Mouse (Mus musculus) small intestine, adult 2 months (tissue): Measurements from ENCODE around the gene Dspp. TPM values are rescaled to one million over a fixed set of nuclear protein-coding genes. Genes with fewer than 3 reads are reported as not detected.

Experiments
- H3K27ac ChIP-seq: fragments of 200-500 bp; 2 replicates; pipeline ENCODE4 v1.5.1; 2012; ENCODE audit warnings: low read depth, low read length, control low read depth, inconsistent platforms; ENCODE audit not compliant: insufficient read depth
- H3K27me3 ChIP-seq: fragments of 200-500 bp; 2 replicates; pipeline ENCODE4 v1.6.1; 2012; ENCODE audit warnings: mild to moderate bottlenecking, moderate library complexity, low read length, inconsistent platforms; ENCODE audit not compliant: control insufficient read depth, insufficient read depth
- H3K36me3 ChIP-seq: fragments of 200-500 bp; 2 replicates; pipeline ENCODE4 v1.6.1; 2012; ENCODE audit warnings: mild to moderate bottlenecking, low read length, control low read depth, inconsistent platforms; ENCODE audit not compliant: control insufficient read depth, insufficient read depth
- H3K4me1 ChIP-seq: fragments of 200-500 bp; 2 replicates; pipeline ENCODE4 v1.6.1; 2012; ENCODE audit warnings: low read length, inconsistent platforms, mixed read lengths; ENCODE audit not compliant: control insufficient read depth, insufficient read depth, insufficient read length
- H3K4me3 ChIP-seq: fragments of 200-500 bp; 2 replicates; pipeline ENCODE4 v1.5.1; 2012; ENCODE audit warnings: low read depth, mild to moderate bottlenecking, control low read depth, inconsistent platforms, low read length, moderate library complexity
- CTCF ChIP-seq: fragments of 200-500 bp; IDR thresholded peaks from 2 replicates; pipeline ENCODE4 v1.5.1; 2012; ENCODE audit warnings: low read depth, mild to moderate bottlenecking, control low read depth, inconsistent platforms, low read length, moderate library complexity, mixed read lengths; ENCODE audit not compliant: insufficient replicate concordance, insufficient read length; ENCODE audit errors: extremely low read depth
- POLR2A ChIP-seq: fragments of 200-500 bp; IDR thresholded peaks from 2 replicates; pipeline ENCODE4 v1.6.1; 2012; ENCODE audit warnings: low read depth, mild to moderate bottlenecking, control low read depth, inconsistent platforms, low read length, moderate library complexity
- WGBS: fragments of 180-500 bp; shearing (Covaris S2); methylation state at CpG from one replicate; pipeline ENCODE4 v1.1.7; 2018; 5-methylcytosine and 5-hydroxymethylcytosine counted together
- polyA plus RNA-seq: library from polyadenylated mRNA; depleted of rRNA; stranded (reverse); fragments of >200 nt; gene quantifications from 2 replicates; pipeline ENCODE4 v1.2.3, GENCODE M21; 2012

Dspp gene
- polyA plus RNA-seq, 1 experiment: not detected

GRCm38 (mm10) chr5:104133752-104134151, 36.8 kb upstream of the Dspp start:
- Histone ChIP-seq H3K36me3 (no peaks in the 10 kb centered on the region), H3K27ac (no peak overlapping the region), H3K27me3 (no peaks in the 10 kb centered on the region), H3K4me1 (0 out of 2 replicates have a peak, but pooled peaks cover 2% of the 10 kb centered on the region), H3K4me3 (no peak overlapping the region)
- 38% methylated on average over 4 of the region's 4 CpGs for WGBS
- no peak for TF ChIP-seq CTCF
- TF ChIP-seq POLR2A: no peak

DNA sequence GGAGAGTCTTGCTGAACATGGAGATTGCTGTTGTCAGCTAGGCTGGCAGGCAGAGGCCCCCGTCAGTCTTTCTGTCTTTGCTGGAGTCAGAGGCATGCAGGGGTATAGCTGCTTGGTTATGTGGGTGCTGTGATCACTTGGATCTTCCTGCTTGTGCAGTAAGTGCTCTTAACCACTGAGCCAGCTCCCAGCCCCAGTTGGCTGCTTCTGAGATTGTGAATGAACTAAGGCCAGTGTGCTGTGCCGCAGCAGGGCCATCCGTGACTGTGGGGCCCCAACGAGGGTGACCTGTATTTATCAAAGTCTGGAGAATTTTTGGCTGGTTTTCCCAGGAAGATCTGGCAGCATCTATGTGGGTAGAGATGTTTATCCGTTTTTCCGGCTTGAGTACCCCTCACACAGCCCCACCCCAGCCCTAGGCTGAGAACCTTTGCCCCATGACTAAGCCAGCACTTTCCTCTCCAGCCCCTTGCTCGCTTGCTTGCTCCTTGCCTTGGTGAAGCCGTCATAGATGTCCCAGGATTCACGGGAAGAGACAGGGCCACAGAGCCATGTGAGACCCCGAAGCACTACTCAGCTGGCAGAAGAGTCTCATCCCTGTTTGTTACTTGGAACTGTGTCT, 32.5 kb upstream of the Dspp start:
- Histone ChIP-seq H3K27ac (no peak overlapping the region), H3K36me3 (no peaks in the 10 kb centered on the region), H3K4me1 (0 out of 2 replicates have a peak, but pooled peaks cover 2% of the 10 kb centered on the region), H3K27me3 (no peaks in the 10 kb centered on the region), H3K4me3 (no peak overlapping the region)
- TF ChIP-seq CTCF (no peak), POLR2A (no peak)
- WGBS: 28% methylated on average over 10 of the region's 10 CpGs

GRCm38 (mm10) chr5:104141067-104141466, 29.4 kb upstream of the Dspp start:
- no peak overlapping the region for H3K4me3 ChIP-seq
- no peaks in the 10 kb centered on the region for H3K27me3 ChIP-seq
- 0 out of 2 replicates have a peak, but pooled peaks cover 2% of the 10 kb centered on the region for H3K4me1 ChIP-seq
- WGBS: 87% methylated on average over 2 of the region's 2 CpGs
- TF ChIP-seq CTCF (no peak), POLR2A (no peak)
- H3K36me3 ChIP-seq: no peaks in the 10 kb centered on the region
- H3K27ac ChIP-seq: no peak overlapping the region

GRCm38 (mm10) chr5:104144057-104144456, 26.5 kb upstream of the Dspp start:
- H3K4me1 ChIP-seq: no peaks in the 10 kb centered on the region
- 73% methylated on average over 4 of the region's 4 CpGs for WGBS
- TF ChIP-seq POLR2A: no peak
- no peak for TF ChIP-seq CTCF
- H3K27ac ChIP-seq: no peak overlapping the region
- no peak overlapping the region for H3K4me3 ChIP-seq
- no peaks in the 10 kb centered on the region for H3K36me3 ChIP-seq
- no peaks in the 10 kb centered on the region for H3K27me3 ChIP-seq

DNA sequence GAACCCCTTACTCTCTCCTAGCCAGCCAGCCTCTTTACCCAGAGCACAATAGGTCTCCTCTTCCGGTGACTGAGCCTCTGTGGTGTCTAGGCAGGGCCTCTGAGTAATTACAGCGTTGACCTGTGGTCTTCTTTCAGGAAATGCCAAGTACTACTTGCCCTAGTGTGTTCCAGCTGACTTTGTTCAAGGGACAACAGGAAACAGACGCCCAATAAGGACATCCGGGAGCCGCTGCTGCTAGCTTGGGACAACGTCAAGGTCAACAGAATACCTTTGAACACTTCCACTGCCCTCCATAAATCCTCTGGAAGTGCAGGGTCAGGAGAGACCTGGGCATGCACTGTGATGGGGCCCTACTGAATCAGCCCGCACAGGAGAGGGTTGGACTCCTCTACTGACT, 21.2 kb upstream of the Dspp start:
- no peaks in the 10 kb centered on the region for H3K27me3 ChIP-seq
- H3K36me3 ChIP-seq: no peaks in the 10 kb centered on the region
- H3K4me3 ChIP-seq: no peak overlapping the region
- WGBS: 58% methylated on average over 7 of the region's 7 CpGs
- H3K27ac ChIP-seq: no peak overlapping the region
- H3K4me1 ChIP-seq: no peaks in the 10 kb centered on the region
- no peak for TF ChIP-seq POLR2A
- TF ChIP-seq CTCF: no peak

GRCm38 (mm10) chr5:104150196-104150595, 20.3 kb upstream of the Dspp start:
- H3K4me1 ChIP-seq: no peaks in the 10 kb centered on the region
- no peak overlapping the region for H3K4me3 ChIP-seq
- 88% methylated on average over 6 of the region's 6 CpGs for WGBS

DNA sequence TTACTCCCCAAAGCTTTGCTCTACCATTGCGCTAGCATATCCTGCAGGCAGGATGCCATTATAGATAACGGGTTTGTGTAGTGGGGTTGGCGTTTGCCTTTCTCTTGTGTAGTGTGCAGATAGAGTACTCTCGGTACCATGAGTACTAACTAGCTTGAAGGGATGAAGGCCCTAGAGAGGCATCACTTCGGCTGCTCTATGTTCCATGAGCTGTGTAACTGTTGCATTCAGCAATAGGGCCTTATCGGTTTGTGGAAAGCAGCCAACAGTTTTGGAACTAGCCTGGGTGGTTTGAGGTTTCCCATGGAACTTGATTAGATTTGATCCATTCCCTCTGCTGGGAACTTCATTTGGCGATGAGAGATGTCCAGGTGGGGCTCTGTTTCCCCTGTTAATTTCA, 12.8 kb upstream of the Dspp start:
- 84% methylated on average over 7 of the region's 7 CpGs for WGBS
- H3K36me3 ChIP-seq: no peaks in the 10 kb centered on the region

More at GRCm38 (mm10) chr5:104150196-104150595, 20.3 kb upstream of the Dspp start:
- no peak for TF ChIP-seq POLR2A
- no peaks in the 10 kb centered on the region for H3K36me3 ChIP-seq
- H3K27me3 ChIP-seq: no peaks in the 10 kb centered on the region
- no peak overlapping the region for H3K27ac ChIP-seq

More for the DNA sequence above, 12.8 kb upstream of the Dspp start:
- Histone ChIP-seq H3K4me3 (no peak overlapping the region), H3K4me1 (no peaks in the 10 kb centered on the region), H3K27ac (no peak overlapping the region), H3K27me3 (no peaks in the 10 kb centered on the region)
- no peak for TF ChIP-seq CTCF
- no peak for TF ChIP-seq POLR2A
